9 mouse cellular contexts compared by ENCODE assay signal in genomic region chr12:112816294-112816693, GRCm38 (mm10). TPM values are rescaled to one million over a fixed set of nuclear protein-coding genes. Genes with fewer than 3 reads are reported as not detected.
DNase-seq lines count a peak whose midpoint lies in the region; ATAC-seq and TF ChIP-seq lines count a peak whose summit lies in the region.
"Had no signal": no experiment of that assay in that cellular context is flagged by ENCODE, and none has a peak within 500 bp of the region (broad histone marks: within the 10 kb centered on the region; RNA-seq: fewer than 3 reads in every experiment).

No protein-coding gene starts in this region.

- peak; percentile 48 to 63 for DNase-seq in heart, adult 2 months
- peak; percentile 43 for DNase-seq in urinary bladder, postnatal 25 days (ENCODE audit: low spot score)
- no peak for DNase-seq in urinary bladder, postnatal 36 days (ENCODE audit: low spot score in 2 of 2)
- DNase-seq in embryo, embryonic 10.5 days (ENCODE audit: low spot score), result peak; percentile 62
- peak; percentile 71 to 79 for DNase-seq in kidney, postnatal 4 days
- peak; percentile 82 for DNase-seq in thymus, postnatal 25 days

- no peaks in the 10 kb centered on the region for H3K9me3 ChIP-seq in heart, embryonic 12.5 days (replicated peaks)

- no peak overlapping the region for H3K4me3 ChIP-seq in heart, adult 2 months
- H3K4me3 ChIP-seq in heart, embryonic 12.5 days, result no peak overlapping the region

- ATAC-seq in heart, embryonic 12.5 days (ENCODE audit: insufficient number of reproducible peaks, low FRiP score), result no peak
- peak; percentile 66 for ATAC-seq in monocyte, adult 5-6 weeks (replicated peaks; ENCODE audit: insufficient number of reproducible peaks, low FRiP score, low TSS enrichment, poor library complexity, severe bottlenecking)

- TF ChIP-seq EP300 in heart, adult 2 months (IDR thresholded peaks at IDR 0.05; ENCODE audit: insufficient read depth, low read depth, low read length), result no peak

- TF ChIP-seq CTCF in heart, adult 2 months (IDR thresholded peaks at IDR 0.05), result peak; percentile 93

- H3K4me2 ChIP-seq in heart, embryonic 12.5 days, result no peak overlapping the region

- H3K9ac ChIP-seq in heart, adult 2 months (ENCODE audit: low read depth, low read length), result no peak overlapping the region
- H3K9ac ChIP-seq in heart, embryonic 12.5 days, result no peak overlapping the region

- no peaks in the 10 kb centered on the region for H3K27me3 ChIP-seq in heart, adult 2 months (ENCODE audit: control insufficient read depth, insufficient read depth, low read length)
- no peaks in the 10 kb centered on the region for H3K27me3 ChIP-seq in heart, embryonic 12.5 days (replicated peaks)

- no peaks in the 10 kb centered on the region for H3K79me2 ChIP-seq in heart, adult 2 months (replicated peaks; ENCODE audit: control insufficient read depth, insufficient read depth, low read length)

- no peak for TF ChIP-seq POLR2A in heart, adult 2 months (IDR thresholded peaks at IDR 0.05; ENCODE audit: insufficient read depth, low read depth, low read length)

- WGBS in heart, adult 2 months, result 59% methylated on average over 4 of the region's 4 CpGs
- WGBS in heart, embryonic 12.5 days, result 56% methylated on average over 4 of the region's 4 CpGs

- intact Hi-C loops in heart, adult 2 months (cut with DNase I), result loop anchor here (1.0 kb wide), 1 partner anchor 27 kb away; no protein-coding TSS in a partner anchor

- H3K4me1 ChIP-seq in heart, adult 2 months (ENCODE audit: control insufficient read depth, insufficient read depth, low read length), result peaks cover 3% of the 10 kb centered on the region; the same call in 1 of the 2 replicates
- H3K4me1 ChIP-seq in heart, embryonic 12.5 days (replicated peaks), result peaks cover 27% of the 10 kb centered on the region

- H3K36me3 ChIP-seq in heart, adult 2 months (ENCODE audit: control insufficient read depth, insufficient read depth, low read length), result no peaks in the 10 kb centered on the region
- peaks cover 68% of the 10 kb centered on the region for H3K36me3 ChIP-seq in heart, embryonic 12.5 days

- no peak overlapping the region for H3K27ac ChIP-seq in heart, adult 2 months
- no peak overlapping the region for H3K27ac ChIP-seq in heart, embryonic 12.5 days (ENCODE audit: poor library complexity, severe bottlenecking)

RNA-seq across cellular contexts. Expression of gene Clba1, which starts 7.6 kb away (rescaled TPM):
- total RNA-seq in heart, adult 2 months (2021), result 1 to 10 TPM; 1.7 to 3.1 TPM
- 2.0 and 2.8 TPM in 2 replicates for polyA plus RNA-seq in heart, adult 2 months (2012; rRNA removed)
- 9.5 and 9.6 TPM in 2 replicates for polyA plus RNA-seq in heart, embryonic 12.5 days (2016; fragmentation: Nextera tagmentation; extraction: Ambion mirVana)
- total RNA-seq in monocyte, adult 5-6 weeks (2017), result 0.96 TPM in 1 of 3 replicates, not detected in the others

RNA-seq across cellular contexts. Expression of gene Cdca4, which starts 12.9 kb away (rescaled TPM):
- total RNA-seq in heart, adult 2 months (2021), result 1 to 10 TPM; 5.3 to 6.6 TPM
- 7.6 and 10.0 TPM in 2 replicates for polyA plus RNA-seq in heart, adult 2 months (2012; rRNA removed)
- polyA plus RNA-seq in heart, embryonic 12.5 days (2016; fragmentation: Nextera tagmentation; extraction: Ambion mirVana), result 47.2 and 49.2 TPM in 2 replicates
- total RNA-seq in monocyte, adult 5-6 weeks (2017), result 15.5 to 32.2 TPM (median 18.8 TPM) in 3 replicates

RNA-seq across cellular contexts. Expression of gene Ahnak2, which starts 13.8 kb away (rescaled TPM):
- 10 to 100 TPM; 14.8 to 15.7 TPM for total RNA-seq in heart, adult 2 months (2021)
- polyA plus RNA-seq in heart, adult 2 months (2012; rRNA removed), result 5.4 and 7.5 TPM in 2 replicates
- polyA plus RNA-seq in heart, embryonic 12.5 days (2016; fragmentation: Nextera tagmentation; extraction: Ambion mirVana), result 1.3 and 1.4 TPM in 2 replicates
- total RNA-seq in monocyte, adult 5-6 weeks (2017), result 0.67 to 1.2 TPM in 2 of 3 replicates, not detected in the other

RNA-seq across cellular contexts. Expression of gene Gpr132, which starts 51.7 kb away (rescaled TPM):
- under 1 TPM; 0.29 to 0.36 TPM for total RNA-seq in heart, adult 2 months (2021)
- polyA plus RNA-seq in heart, adult 2 months (2012; rRNA removed), result 1.00 and 2.0 TPM in 2 replicates
- polyA plus RNA-seq in heart, embryonic 12.5 days (2016; fragmentation: Nextera tagmentation; extraction: Ambion mirVana), result not detected in 2 replicates
- total RNA-seq in monocyte, adult 5-6 weeks (2017), result 61.4 to 99.5 TPM (median 74.8 TPM) in 3 replicates
- total RNA-seq: layer of hippocampus, adult 18-20 months had no signal

RNA-seq across cellular contexts. Expression of gene Pld4, which starts 55.8 kb away (rescaled TPM):
- total RNA-seq in heart, adult 2 months (2021), result 1 to 10 TPM; 6.6 to 6.8 TPM
- polyA plus RNA-seq in heart, adult 2 months (2012; rRNA removed), result 17.2 and 23.5 TPM in 2 replicates
- polyA plus RNA-seq in heart, embryonic 12.5 days (2016; fragmentation: Nextera tagmentation; extraction: Ambion mirVana), result 3.0 and 4.2 TPM in 2 replicates
- total RNA-seq in monocyte, adult 5-6 weeks (2017), result 311 to 369 TPM (median 334 TPM) in 3 replicates

Comparison
In these comparisons a context has a peak if more than half of its experiments do, and no peak if none do; other contexts are left out.
1. DNase-seq: peak in heart, adult 2 months (2 of 2), urinary bladder, postnatal 25 days (single experiment), embryo, embryonic 10.5 days (single experiment), kidney, postnatal 4 days (2 of 2) and thymus, postnatal 25 days (single experiment); none in urinary bladder, postnatal 36 days (0 of 2).